Mouse (Mus musculus): ENCODE data around the gene Zfp462. TPM values are rescaled to one million over a fixed set of nuclear protein-coding genes. Genes with fewer than 3 reads are reported as not detected.

Gene Zfp462
- total and polyA plus RNA-seq, 3 experiments: not detected

GRCm38 (mm10) chr4:55040258-55040964, 95.6 kb downstream of the Zfp462 start:
- H3K79me2 ChIP-seq (replicated peaks; ENCODE audit: control insufficient read depth, extremely low read depth, insufficient read depth, poor library complexity, severe bottlenecking): no peaks in the 10 kb centered on the region
- no peak overlapping the region for H3K27ac ChIP-seq (ENCODE audit: insufficient read depth, low read depth)
- H3K4me3 ChIP-seq (replicated peaks in 1 of 3; ENCODE audit: low read depth in 2 of 3, low read length in 2 of 3, poor library complexity in 1 of 3): no peak overlapping the region
- no peaks in the 10 kb centered on the region for H3K9me3 ChIP-seq (replicated peaks; ENCODE audit: low read length)
- H3K27me3 ChIP-seq (replicated peaks): no peaks in the 10 kb centered on the region
- dilution Hi-C loops (cut with MboI; ENCODE audit: extremely low pct_ligation_motif_present, extremely low pct_unique_long_range_greater_than_20kb, low sequenced_read_pairs): no loop called here
- TF ChIP-seq TCF12 (IDR thresholded peaks at IDR 0.05; ENCODE audit: low read depth, low read length) (no peak), BHLHE40 (IDR thresholded peaks at IDR 0.05; ENCODE audit: low read depth, low read length) (no peak), KAT2A (IDR thresholded peaks at IDR 0.05; ENCODE audit: insufficient replicate concordance, low read length) (no peak), ZC3H11A (IDR thresholded peaks at IDR 0.05; ENCODE audit: low read depth, low read length) (no peak), POLR2AphosphoS2 (IDR thresholded peaks at IDR 0.05; ENCODE audit: low read depth, low read length) (no peak), RCOR1 (conservative IDR thresholded peaks at IDR 0.05; ENCODE audit: low read depth, low read length) (no peak), GABPA (IDR thresholded peaks at IDR 0.05; ENCODE audit: insufficient replicate concordance, low read depth, low read length) (no peak), TBP (conservative IDR thresholded peaks at IDR 0.05; ENCODE audit: low read depth, low read length) (no peak), JUN (IDR thresholded peaks at IDR 0.05; ENCODE audit: insufficient read depth, low read depth, low read length) (no peak), SIN3A (IDR thresholded peaks at IDR 0.05; ENCODE audit: low read length) (no peak), MAFK (IDR thresholded peaks at IDR 0.05; ENCODE audit: insufficient replicate concordance, low read length) (no peak), ETS1 (conservative IDR thresholded peaks at IDR 0.05; ENCODE audit: low read depth, low read length) (no peak), NELFE (IDR thresholded peaks at IDR 0.05; ENCODE audit: low read depth, low read length) (no peak), ZNF384 (IDR thresholded peaks at IDR 0.05; ENCODE audit: low read depth, low read length) (no peak), ELF1 (IDR thresholded peaks at IDR 0.05; ENCODE audit: low read depth, low read length) (no peak), CHD2 (IDR thresholded peaks at IDR 0.05; ENCODE audit: low read length) (no peak), CHD1 (IDR thresholded peaks at IDR 0.05; ENCODE audit: low read depth, low read length) (no peak), CTCF (conservative IDR thresholded peaks at IDR 0.05 in 1 of 2, IDR thresholded peaks at IDR 0.05 in 1 of 2; ENCODE audit: low read depth in 2 of 2, low read length in 2 of 2) (no peak), POLR2A (IDR thresholded peaks at IDR 0.05; ENCODE audit: low read depth, low read length) (no peak)
- H3K9ac ChIP-seq (ENCODE audit: insufficient read depth, low read depth): no peak overlapping the region
- in situ Hi-C loops (cut with MboI; ENCODE audit: low pct_ligation_motif_present, low pct_unique_long_range_greater_than_20kb, low sequenced_read_pairs): no loop called here
- no peak for DNase-seq (ENCODE audit: extremely low read depth)
- no peaks in the 10 kb centered on the region for H3K4me1 ChIP-seq (ENCODE audit: control insufficient read depth in 1 of 2, insufficient read depth in 2 of 2)
- H3K36me3 ChIP-seq (replicated peaks in 1 of 2; ENCODE audit: control insufficient read depth in 1 of 2, insufficient read depth in 1 of 2, low read length in 1 of 2): no peaks in the 10 kb centered on the region
- H3K4me2 ChIP-seq (ENCODE audit: insufficient read depth, low read depth, poor library complexity, severe bottlenecking): no peak overlapping the region

GRCm38 (mm10) chr4:55041106-55041730, 96.4 kb downstream of the Zfp462 start:
- Histone ChIP-seq H3K36me3 (replicated peaks in 1 of 2; ENCODE audit: control insufficient read depth in 1 of 2, insufficient read depth in 1 of 2, low read length in 1 of 2) (no peaks in the 10 kb centered on the region), H3K4me2 (ENCODE audit: insufficient read depth, low read depth, poor library complexity, severe bottlenecking) (no peak overlapping the region), H3K27ac (ENCODE audit: insufficient read depth, low read depth) (no peak overlapping the region), H3K9ac (ENCODE audit: insufficient read depth, low read depth) (no peak overlapping the region), H3K4me1 (ENCODE audit: control insufficient read depth in 1 of 2, insufficient read depth in 2 of 2) (no peaks in the 10 kb centered on the region), H3K9me3 (replicated peaks; ENCODE audit: low read length) (no peaks in the 10 kb centered on the region), H3K4me3 (replicated peaks in 1 of 3; ENCODE audit: low read depth in 2 of 3, low read length in 2 of 3, poor library complexity in 1 of 3) (no peak overlapping the region), H3K27me3 (replicated peaks) (no peaks in the 10 kb centered on the region), H3K79me2 (replicated peaks; ENCODE audit: control insufficient read depth, extremely low read depth, insufficient read depth, poor library complexity, severe bottlenecking) (no peaks in the 10 kb centered on the region)
- dilution Hi-C loops (cut with MboI; ENCODE audit: extremely low pct_ligation_motif_present, extremely low pct_unique_long_range_greater_than_20kb, low sequenced_read_pairs): no loop called here
- no peak for DNase-seq (ENCODE audit: extremely low read depth)
- TF ChIP-seq ZC3H11A (IDR thresholded peaks at IDR 0.05; ENCODE audit: low read depth, low read length) (no peak), USF1 (IDR thresholded peaks at IDR 0.05; ENCODE audit: low read depth, low read length) (no peak), MAX (IDR thresholded peaks at IDR 0.05; ENCODE audit: low read length) (no peak), RAD21 (IDR thresholded peaks at IDR 0.05; ENCODE audit: low read depth, low read length) (no peak), SMC3 (IDR thresholded peaks at IDR 0.05; ENCODE audit: low read depth, low read length) (no peak)
- in situ Hi-C loops (cut with MboI; ENCODE audit: low pct_ligation_motif_present, low pct_unique_long_range_greater_than_20kb, low sequenced_read_pairs): no loop called here
